Mouse (Mus musculus): ENCODE results near the gene H2al1m.
"Not testable (repeated sequence)": the region's sequence is repeated elsewhere in the genome, so short reads cannot be mapped to it uniquely, and the experiment has no call there.

- TF ChIP-seq CTCF, EP300 (IDR thresholded peaks at IDR 0.05; ENCODE audit: low read depth): not testable (repeated sequence)
Measured at GRCm38 (mm10) chrX:9332366-9332962, 48.9 kb downstream of the H2al1m start.

Data from heart, postnatal 0 days (tissue).